Mouse (Mus musculus): ENCODE measurements around the gene Prss28. TPM values are rescaled to one million over a fixed set of nuclear protein-coding genes. Genes with fewer than 3 reads are reported as not detected.

The Prss28 gene
- polyA plus RNA-seq, 1 experiment from 2014 or later = not detected

GRCm38 (mm10) chr17:25282133-25282532 is 26.3 kb upstream of the Prss28 start:
- H3K36me3 ChIP-seq (ENCODE audit: control insufficient read depth, insufficient read depth, low read length) = no peaks in the 10 kb centered on the region
- 35% methylated on average over 11 of the region's 11 CpGs for WGBS
- H3K4me3 ChIP-seq (ENCODE audit: low read depth, low read length) = no peak overlapping the region
- no peak overlapping the region for H3K27ac ChIP-seq (ENCODE audit: low read length)
- no peaks in the 10 kb centered on the region for H3K4me1 ChIP-seq (ENCODE audit: control insufficient read depth, insufficient read depth, low read length)
- H3K4me2 ChIP-seq (ENCODE audit: low read length) = no peak overlapping the region
- H3K9me3 ChIP-seq (replicated peaks; ENCODE audit: control insufficient read depth, low read length, poor library complexity, severe bottlenecking) = no peaks in the 10 kb centered on the region
- H3K9ac ChIP-seq (ENCODE audit: low read depth, low read length) = no peak overlapping the region
- H3K27me3 ChIP-seq (ENCODE audit: control insufficient read depth, insufficient read depth, low read depth, low read length) = no peaks in the 10 kb centered on the region
- no peak for ATAC-seq

GRCm38 (mm10) chr17:25285033-25285432 is 23.4 kb upstream of the Prss28 start:
- H3K9ac ChIP-seq (ENCODE audit: low read depth, low read length) = no peak overlapping the region
- H3K9me3 ChIP-seq (replicated peaks; ENCODE audit: control insufficient read depth, low read length, poor library complexity, severe bottlenecking) = no peaks in the 10 kb centered on the region
- no peaks in the 10 kb centered on the region for H3K4me1 ChIP-seq (ENCODE audit: control insufficient read depth, insufficient read depth, low read length)
- H3K4me3 ChIP-seq (ENCODE audit: low read depth, low read length) = no peak overlapping the region
- no peaks in the 10 kb centered on the region for H3K27me3 ChIP-seq (ENCODE audit: control insufficient read depth, insufficient read depth, low read depth, low read length)
- no peak overlapping the region for H3K27ac ChIP-seq (ENCODE audit: low read length)
- 20% methylated on average over 3 of the region's 3 CpGs for WGBS
- no peak overlapping the region for H3K4me2 ChIP-seq (ENCODE audit: low read length)
- ATAC-seq = no peak
- no peaks in the 10 kb centered on the region for H3K36me3 ChIP-seq (ENCODE audit: control insufficient read depth, insufficient read depth, low read length)

DNA sequence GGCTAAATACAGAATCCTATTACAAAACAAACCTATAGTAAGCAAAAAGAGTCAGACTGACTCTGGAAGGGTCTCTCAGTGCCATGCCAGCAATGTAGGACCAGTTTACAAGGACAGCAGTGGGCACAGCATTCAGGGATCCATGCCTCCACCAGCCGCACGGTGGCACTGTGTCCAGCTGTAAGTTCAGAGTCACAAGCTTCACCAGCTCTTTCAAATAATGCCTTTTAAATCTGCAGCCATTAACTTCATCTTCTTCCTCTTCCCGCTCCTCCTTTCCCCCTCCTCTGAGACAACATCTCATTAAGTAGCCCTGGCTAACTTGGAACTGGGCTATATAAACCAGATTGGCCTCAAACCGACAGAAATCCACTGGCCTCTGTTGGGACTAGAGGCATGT is 19.6 kb upstream of the Prss28 start:
- H3K27me3 ChIP-seq (ENCODE audit: control insufficient read depth, insufficient read depth, low read depth, low read length) = no peaks in the 10 kb centered on the region
- 19% methylated on average over 4 of the region's 4 CpGs for WGBS
- ATAC-seq = no peak
- no peaks in the 10 kb centered on the region for H3K36me3 ChIP-seq (ENCODE audit: control insufficient read depth, insufficient read depth, low read length)
- H3K4me2 ChIP-seq (ENCODE audit: low read length) = no peak overlapping the region
- no peak overlapping the region for H3K9ac ChIP-seq (ENCODE audit: low read depth, low read length)
- H3K4me3 ChIP-seq (ENCODE audit: low read depth, low read length) = no peak overlapping the region
- H3K9me3 ChIP-seq (replicated peaks; ENCODE audit: control insufficient read depth, low read length, poor library complexity, severe bottlenecking) = no peaks in the 10 kb centered on the region
- H3K4me1 ChIP-seq (ENCODE audit: control insufficient read depth, insufficient read depth, low read length) = no peaks in the 10 kb centered on the region
- no peak overlapping the region for H3K27ac ChIP-seq (ENCODE audit: low read length)

- no peaks in the 10 kb centered on the region for H3K9me3 ChIP-seq (replicated peaks; ENCODE audit: control insufficient read depth, low read length, poor library complexity, severe bottlenecking)
- no peaks in the 10 kb centered on the region for H3K36me3 ChIP-seq (ENCODE audit: control insufficient read depth, insufficient read depth, low read length)
- no peaks in the 10 kb centered on the region for H3K4me1 ChIP-seq (ENCODE audit: control insufficient read depth, insufficient read depth, low read length)
- WGBS = 23% methylated on average over 4 of the region's 4 CpGs
- no peak overlapping the region for H3K4me2 ChIP-seq (ENCODE audit: low read length)
- H3K27ac ChIP-seq (ENCODE audit: low read length) = no peak overlapping the region
- ATAC-seq = no peak
- no peak overlapping the region for H3K4me3 ChIP-seq (ENCODE audit: low read depth, low read length)
- no peaks in the 10 kb centered on the region for H3K27me3 ChIP-seq (ENCODE audit: control insufficient read depth, insufficient read depth, low read depth, low read length)
- no peak overlapping the region for H3K9ac ChIP-seq (ENCODE audit: low read depth, low read length)
These were observed 18.0 kb upstream of the Prss28 start for GRCm38 (mm10) chr17:25290411-25290810.

DNA sequence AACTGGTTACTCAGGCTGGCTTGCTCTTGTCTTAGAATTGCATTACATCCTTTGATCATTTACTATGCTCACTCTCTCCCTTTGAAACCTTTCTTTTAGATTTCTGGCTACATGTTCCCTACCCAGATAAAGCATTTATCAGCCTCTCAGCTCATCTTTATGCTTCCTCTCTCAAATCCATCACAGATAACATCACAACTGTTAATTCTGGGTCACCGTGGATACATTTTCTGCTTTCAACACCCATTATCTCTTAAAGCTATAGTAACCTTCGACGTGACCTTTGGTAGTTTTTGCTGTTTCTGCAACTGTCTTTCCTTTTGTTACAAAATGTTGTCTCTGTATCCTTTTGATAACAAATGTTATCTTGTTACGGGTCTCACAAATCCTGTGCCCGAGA is 15.0 kb upstream of the Prss28 start:
- H3K36me3 ChIP-seq (ENCODE audit: control insufficient read depth, insufficient read depth, low read length) = no peaks in the 10 kb centered on the region
- H3K27ac ChIP-seq (ENCODE audit: low read length) = no peak overlapping the region
- ATAC-seq = no peak
- no peaks in the 10 kb centered on the region for H3K4me1 ChIP-seq (ENCODE audit: control insufficient read depth, insufficient read depth, low read length)
- no peak overlapping the region for H3K9ac ChIP-seq (ENCODE audit: low read depth, low read length)
- no peaks in the 10 kb centered on the region for H3K9me3 ChIP-seq (replicated peaks; ENCODE audit: control insufficient read depth, low read length, poor library complexity, severe bottlenecking)
- H3K27me3 ChIP-seq (ENCODE audit: control insufficient read depth, insufficient read depth, low read depth, low read length) = no peaks in the 10 kb centered on the region
- H3K4me3 ChIP-seq (ENCODE audit: low read depth, low read length) = no peak overlapping the region
- WGBS = 85% methylated on average over 5 of the region's 5 CpGs
- H3K4me2 ChIP-seq (ENCODE audit: low read length) = no peak overlapping the region

DNA sequence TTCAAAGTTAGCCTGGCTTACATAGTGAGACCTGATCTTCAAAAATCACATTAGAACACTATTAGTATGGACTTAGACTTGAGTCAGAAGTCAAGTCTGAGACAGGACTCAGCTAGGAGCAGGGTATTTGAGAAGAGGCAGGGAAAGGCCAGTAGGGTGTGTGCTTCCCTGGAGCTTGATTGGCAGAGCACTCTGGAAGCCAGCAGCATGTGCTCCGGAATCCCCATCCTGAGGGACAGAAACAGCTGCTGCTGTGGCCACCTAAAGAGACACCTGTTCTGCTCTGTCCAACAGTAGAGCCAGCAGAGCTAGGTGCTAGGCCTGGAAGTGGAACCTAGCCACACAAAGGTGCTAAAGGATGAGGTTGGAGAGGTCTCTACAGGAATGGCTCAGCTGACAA is 14.3 kb upstream of the Prss28 start:
- Histone ChIP-seq H3K4me2 (ENCODE audit: low read length) (no peak overlapping the region), H3K27me3 (ENCODE audit: control insufficient read depth, insufficient read depth, low read depth, low read length) (no peaks in the 10 kb centered on the region), H3K9ac (ENCODE audit: low read depth, low read length) (no peak overlapping the region), H3K4me1 (ENCODE audit: control insufficient read depth, insufficient read depth, low read length) (no peaks in the 10 kb centered on the region), H3K9me3 (replicated peaks; ENCODE audit: control insufficient read depth, low read length, poor library complexity, severe bottlenecking) (no peaks in the 10 kb centered on the region), H3K36me3 (ENCODE audit: control insufficient read depth, insufficient read depth, low read length) (no peaks in the 10 kb centered on the region), H3K4me3 (ENCODE audit: low read depth, low read length) (no peak overlapping the region), H3K27ac (ENCODE audit: low read length) (no peak overlapping the region)
- ATAC-seq = no peak
- WGBS = 58% methylated on average over 1 of the region's 1 CpGs

GRCm38 (mm10) chr17:25298094-25298493 is 10.4 kb upstream of the Prss28 start, which contains the start of gene Prss34:
Prss34 (plus strand) TSS chr17:25298394.
- Histone ChIP-seq H3K9ac (ENCODE audit: low read depth, low read length) (no peak within 1 kb of the TSS), H3K27me3 (ENCODE audit: control insufficient read depth, insufficient read depth, low read depth, low read length) (no peaks in the 10 kb centered on the region), H3K4me1 (ENCODE audit: control insufficient read depth, insufficient read depth, low read length) (no peaks in the 10 kb centered on the region), H3K36me3 (ENCODE audit: control insufficient read depth, insufficient read depth, low read length) (no peaks in the 10 kb centered on the region), H3K4me3 (ENCODE audit: low read depth, low read length) (no peak within 1 kb of the TSS), H3K4me2 (ENCODE audit: low read length) (no peak within 1 kb of the TSS), H3K9me3 (replicated peaks; ENCODE audit: control insufficient read depth, low read length, poor library complexity, severe bottlenecking) (no peaks in the 10 kb centered on the region), H3K27ac (ENCODE audit: low read length) (no peak within 1 kb of the TSS)
- no peak for ATAC-seq
- 90% methylated on average over 5 of the region's 5 CpGs for WGBS

DNA sequence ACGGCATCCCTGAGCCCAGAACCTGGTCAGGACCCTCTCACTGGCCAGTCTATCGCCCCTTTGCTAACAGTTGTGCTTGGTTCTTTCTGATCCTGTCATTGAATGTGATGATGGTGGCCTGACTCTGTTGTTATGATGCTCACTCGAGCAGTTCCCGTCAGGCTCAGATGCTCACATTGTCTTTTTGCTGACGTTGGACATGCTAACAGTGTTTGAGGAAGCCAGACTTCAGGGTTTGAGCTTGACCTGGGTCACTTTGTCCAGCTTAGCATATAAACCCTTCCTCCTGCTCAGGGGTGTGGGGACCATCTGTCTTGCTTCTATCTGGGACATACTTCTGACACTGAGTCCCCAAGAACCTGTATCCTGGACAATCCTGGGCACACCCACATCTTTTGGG is 9.9 kb downstream of the Prss28 start, which contains the start of gene Prss29:
TSS of gene Prss29 (plus strand) at position 301 of the 400 bp plus-strand sequence.
- ATAC-seq = no peak
- Histone ChIP-seq H3K9me3 (replicated peaks; ENCODE audit: control insufficient read depth, low read length, poor library complexity, severe bottlenecking) (no peaks in the 10 kb centered on the region), H3K4me3 (ENCODE audit: low read depth, low read length) (no peak within 1 kb of the TSS)

GRCm38 (mm10) chr17:25320819-25321218 is 12.4 kb downstream of the Prss28 start:
- ATAC-seq = no peak
- no peaks in the 10 kb centered on the region for H3K27me3 ChIP-seq (ENCODE audit: control insufficient read depth, insufficient read depth, low read depth, low read length)
- H3K9ac ChIP-seq (ENCODE audit: low read depth, low read length) = no peak overlapping the region
- H3K4me2 ChIP-seq (ENCODE audit: low read length) = no peak overlapping the region
- H3K4me1 ChIP-seq (ENCODE audit: control insufficient read depth, insufficient read depth, low read length) = no peaks in the 10 kb centered on the region
- no peaks in the 10 kb centered on the region for H3K9me3 ChIP-seq (replicated peaks; ENCODE audit: control insufficient read depth, low read length, poor library complexity, severe bottlenecking)
- no peak overlapping the region for H3K27ac ChIP-seq (ENCODE audit: low read length)
- 97% methylated on average over 8 of the region's 8 CpGs for WGBS
- no peaks in the 10 kb centered on the region for H3K36me3 ChIP-seq (ENCODE audit: control insufficient read depth, insufficient read depth, low read length)
- no peak overlapping the region for H3K4me3 ChIP-seq (ENCODE audit: low read depth, low read length)

More for the DNA sequence above, 9.9 kb downstream of the Prss28 start, which contains the start of gene Prss29:
- H3K9ac ChIP-seq (ENCODE audit: low read depth, low read length) = no peak within 1 kb of the TSS
- no peaks in the 10 kb centered on the region for H3K4me1 ChIP-seq (ENCODE audit: control insufficient read depth, insufficient read depth, low read length)
- H3K27ac ChIP-seq (ENCODE audit: low read length) = no peak within 1 kb of the TSS
- H3K4me2 ChIP-seq (ENCODE audit: low read length) = no peak within 1 kb of the TSS
- no peaks in the 10 kb centered on the region for H3K36me3 ChIP-seq (ENCODE audit: control insufficient read depth, insufficient read depth, low read length)
- WGBS = 78% methylated on average over 5 of the region's 5 CpGs
- no peaks in the 10 kb centered on the region for H3K27me3 ChIP-seq (ENCODE audit: control insufficient read depth, insufficient read depth, low read depth, low read length)

Data from midbrain, embryonic 16.5 days (tissue).